Mouse (Mus musculus): ENCODE results near the gene 1700018G05Rik.
"Not testable (repeated sequence)": the region's sequence is repeated elsewhere in the genome, so short reads cannot be mapped to it uniquely, and the experiment has no call there.

1700018G05Rik gene

GRCm38 (mm10) chrX:102928072-102928471, at the start of gene 1700018G05Rik:
Gene 1700018G05Rik, plus strand, starts transcription at chrX:102928372.
- not testable (repeated sequence) for DNase-seq (ENCODE audit: low spot score)

DNA sequence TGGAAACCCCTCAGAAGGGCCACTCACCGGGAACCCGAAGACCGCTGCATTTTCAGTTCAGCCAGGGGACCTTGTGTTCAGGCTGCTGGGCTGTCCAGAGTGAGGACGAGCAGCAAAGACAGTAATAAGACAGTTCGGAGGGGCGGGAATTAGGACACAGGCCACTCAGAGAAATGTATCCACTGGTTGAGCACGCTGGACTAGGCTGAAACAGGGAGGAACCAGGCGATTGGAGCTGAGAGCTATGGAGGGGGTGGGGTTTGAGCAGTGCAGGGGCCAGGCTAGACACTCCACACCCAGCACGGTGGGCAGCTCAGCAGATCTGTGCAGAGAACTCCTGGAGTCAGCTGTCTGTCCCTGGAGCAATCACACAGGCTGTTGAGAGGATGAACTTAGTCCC, 19.6 kb upstream of the 1700018G05Rik start, which contains the start of the genes Dmrtc1a and 1700011M02Rik:
Dmrtc1a (minus strand) TSS at position 101 of the 400 bp plus-strand sequence.
1700011M02Rik (plus strand) TSS at position 319 of the 400 bp plus-strand sequence.
- DNase-seq (ENCODE audit: low spot score) = not testable (repeated sequence)

GRCm38 (mm10) chrX:102914823-102915222, 13.3 kb upstream of the 1700018G05Rik start:
- not testable (repeated sequence) for DNase-seq (ENCODE audit: low spot score)

DNA sequence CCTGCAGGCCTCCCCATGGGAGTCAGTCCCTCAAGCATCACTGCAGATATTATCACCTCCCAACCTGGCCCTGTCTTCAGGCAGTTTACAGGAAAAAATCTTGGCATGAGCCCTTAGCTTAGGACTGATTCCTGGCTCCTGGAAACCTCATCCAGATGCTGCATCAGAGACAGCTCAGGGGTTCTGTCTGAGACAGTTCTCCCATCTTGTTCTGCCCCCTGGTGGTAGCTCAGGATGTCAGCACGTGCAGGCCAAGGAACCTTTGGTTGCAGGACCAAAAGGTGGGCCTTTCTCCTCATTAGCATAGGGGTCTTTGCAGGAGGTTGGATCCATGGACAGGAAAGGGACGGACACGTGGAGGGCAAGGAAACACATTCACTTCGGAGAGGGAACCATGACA, 1.5 kb upstream of the 1700018G05Rik start:
- DNase-seq (ENCODE audit: low spot score) = peak; percentile 3

- no peak for DNase-seq (ENCODE audit: low spot score)
These were observed 4.9 kb downstream of the 1700018G05Rik start for GRCm38 (mm10) chrX:102932992-102933570.

- DNase-seq (ENCODE audit: low spot score) = no peak
These were observed 5.6 kb downstream of the 1700018G05Rik start for GRCm38 (mm10) chrX:102933571-102934394.

GRCm38 (mm10) chrX:102934395-102934764, 6.2 kb downstream of the 1700018G05Rik start:
- DNase-seq (ENCODE audit: low spot score) = no peak

DNA sequence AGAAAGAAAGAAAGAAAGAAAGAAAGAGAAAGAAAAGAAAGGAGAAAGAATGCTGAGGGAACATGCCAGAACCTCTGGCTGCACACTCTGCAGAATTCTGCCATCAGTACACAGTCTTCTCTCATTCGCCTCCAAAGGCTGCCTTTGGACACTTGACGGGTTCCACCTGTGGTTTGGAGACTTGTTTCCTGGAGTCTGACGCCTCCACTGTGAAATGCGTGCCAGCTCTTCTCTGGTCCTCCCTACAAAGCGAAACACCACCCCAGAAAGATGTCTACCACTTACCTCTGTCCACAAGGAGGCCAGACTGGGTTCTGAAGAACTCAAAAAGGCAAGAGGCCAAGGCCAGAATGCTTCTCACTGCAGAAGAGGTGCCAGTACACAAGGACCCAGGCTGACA, 8.6 kb downstream of the 1700018G05Rik start:
- no peak for DNase-seq (ENCODE audit: low spot score)

DNA sequence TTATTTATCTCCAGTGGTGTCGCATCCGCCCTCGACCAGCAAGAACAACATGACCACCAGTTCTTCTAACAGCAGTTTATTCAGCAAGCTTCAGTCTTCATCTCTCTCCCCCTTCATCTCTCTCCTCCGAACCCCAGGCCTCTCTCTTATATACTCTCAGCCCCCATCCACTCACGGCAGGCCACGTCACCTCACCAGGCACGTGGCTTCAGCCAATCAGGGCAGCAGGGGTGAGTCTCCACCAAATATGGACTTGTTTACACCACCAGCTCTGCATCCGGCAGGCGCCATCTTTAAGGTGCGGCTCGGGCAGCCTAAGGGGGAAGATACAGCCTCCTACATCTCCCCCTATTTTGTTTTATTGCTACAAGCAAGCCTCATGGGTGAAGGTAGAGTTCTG, 22.0 kb downstream of the 1700018G05Rik start:
- not testable (repeated sequence) for DNase-seq (ENCODE audit: low spot score)

DNA sequence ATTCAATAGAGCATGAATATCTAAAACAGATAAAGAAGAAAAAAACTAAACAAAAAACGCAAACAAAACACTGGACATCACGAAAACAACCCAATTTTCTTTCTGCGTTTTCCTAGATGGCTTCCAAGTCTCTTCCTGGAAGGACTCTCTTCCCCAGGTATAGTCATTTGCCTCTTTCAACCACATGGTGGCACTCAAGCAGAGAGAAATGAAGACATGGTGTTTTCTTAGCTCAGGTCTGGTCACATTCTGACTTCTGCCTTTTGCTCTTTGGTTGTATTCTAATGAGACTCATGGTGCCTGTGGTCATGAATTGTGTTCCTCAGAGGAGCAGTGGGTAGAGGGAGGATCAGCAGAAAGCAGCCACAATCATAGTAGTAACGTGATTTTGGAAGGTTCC, 30.7 kb downstream of the 1700018G05Rik start:
- DNase-seq (ENCODE audit: low spot score) = peak; percentile 3

- no peak for DNase-seq (ENCODE audit: low spot score)
These were observed 32.4 kb downstream of the 1700018G05Rik start for GRCm38 (mm10) chrX:102960581-102960980.

Measured in adipocyte (in vitro differentiated cells).